In the genomic region with DNA sequence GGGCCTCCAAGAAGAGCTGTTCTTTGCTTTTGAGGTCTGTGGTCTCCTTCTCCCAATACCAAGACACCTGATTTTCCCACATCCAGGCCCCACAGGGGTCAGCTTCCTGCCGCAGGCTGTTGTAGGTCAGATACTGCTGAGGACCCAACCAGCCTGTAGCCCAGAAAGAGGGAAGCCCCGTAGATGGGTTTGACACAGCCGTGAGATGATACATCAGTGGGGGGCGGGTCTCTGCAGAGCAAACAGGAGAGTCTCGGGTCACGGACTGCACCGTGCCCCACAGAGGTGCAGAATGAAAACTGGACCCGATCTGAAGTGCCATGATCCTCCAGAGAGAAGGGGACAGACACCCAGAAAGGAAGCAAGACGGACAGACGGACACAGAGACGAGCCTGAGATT, we compare ENCODE assay signal across 16 mouse cellular contexts. TPM values are rescaled to one million over a fixed set of nuclear protein-coding genes. Genes with fewer than 3 reads are reported as not detected.
A peak's percentile ranks its signal among the peaks of the same experiment; 100 is the strongest.
DNase-seq lines count a peak whose midpoint lies in the region; ATAC-seq and TF ChIP-seq lines count a peak whose summit lies in the region.
"Had no signal": no experiment of that assay in that cellular context is flagged by ENCODE, and none has a peak within 500 bp of the region (broad histone marks: within the 10 kb centered on the region; RNA-seq: fewer than 3 reads in every experiment).

No protein-coding gene starts in this region.

- no peak overlapping the region for H3ac ChIP-seq in myocyte (ENCODE audit: control insufficient read depth, insufficient read length)

- H3K79me2 ChIP-seq in liver, adult 2 months (ENCODE audit: control insufficient read depth, insufficient read depth, low read length), result no peaks in the 10 kb centered on the region
- H3K79me2 ChIP-seq in myocyte (ENCODE audit: control insufficient read depth, insufficient read depth), result no peaks in the 10 kb centered on the region

- no peaks in the 10 kb centered on the region for H3K27me3 ChIP-seq in heart, embryonic 15.5 days
- H3K27me3 ChIP-seq in liver, adult 2 months (ENCODE audit: control insufficient read depth, insufficient read depth, low read length), result no peaks in the 10 kb centered on the region
- H3K27me3 ChIP-seq in embryonic facial prominence, embryonic 15.5 days, result no peaks in the 10 kb centered on the region
- no peaks in the 10 kb centered on the region for H3K27me3 ChIP-seq in myocyte (ENCODE audit: control insufficient read depth, insufficient read depth, insufficient read length)
- no peaks in the 10 kb centered on the region for H3K27me3 ChIP-seq in cerebellum, adult 2 months (ENCODE audit: control insufficient read depth, insufficient read depth, low read length)
- H3K27me3 ChIP-seq: CH12.LX; neural tube, embryonic 12.5 days had no signal

- H3K9ac ChIP-seq in heart, embryonic 15.5 days, result no peak overlapping the region
- peak overlapping the region; percentile 63 for H3K9ac ChIP-seq in liver, adult 2 months (ENCODE audit: low read depth, low read length)
- no peak overlapping the region for H3K9ac ChIP-seq in embryonic facial prominence, embryonic 15.5 days
- H3K9ac ChIP-seq: neural tube, embryonic 12.5 days had no signal

- no peak overlapping the region for H3K27ac ChIP-seq in heart, embryonic 15.5 days
- H3K27ac ChIP-seq in liver, adult 2 months (replicated peaks; ENCODE audit: insufficient read depth, low read depth, low read length), result peak overlapping the region; percentile 95
- H3K27ac ChIP-seq in embryonic facial prominence, embryonic 15.5 days (replicated peaks), result peak overlapping the region; percentile 96; the same call in 1 of the 2 replicates
- H3K27ac ChIP-seq in cerebellum, adult 2 months (ENCODE audit: insufficient read depth, low read length), result no peak overlapping the region
- H3K27ac ChIP-seq: neural tube, embryonic 12.5 days had no signal

- 73% methylated on average over 11 of the region's 11 CpGs for WGBS in heart, embryonic 15.5 days
- 16% methylated on average over 11 of the region's 11 CpGs for WGBS in liver, adult 2 months
- WGBS in embryonic facial prominence, embryonic 15.5 days, result 81% methylated on average over 11 of the region's 11 CpGs
- 86% methylated on average over 11 of the region's 11 CpGs for WGBS in cerebellum, adult 2 months

- peak overlapping the region; percentile 45; the same call in 1 of the 2 replicates for H3K4me3 ChIP-seq in heart, embryonic 15.5 days
- H3K4me3 ChIP-seq in liver, adult 2 months (ENCODE audit: insufficient read depth, low read depth, low read length), result peak overlapping the region; percentile 69
- peak overlapping the region; percentile 45 for H3K4me3 ChIP-seq in embryonic facial prominence, embryonic 15.5 days (replicated peaks)
- peak overlapping the region; percentile 22 for H3K4me3 ChIP-seq in myocyte
- H3K4me3 ChIP-seq in cerebellum, adult 2 months (replicated peaks; ENCODE audit: insufficient read depth, low read depth, low read length), result no peak overlapping the region
- H3K4me3 ChIP-seq: neural tube, embryonic 12.5 days had no signal

- no peaks in the 10 kb centered on the region for H3K36me3 ChIP-seq in heart, embryonic 15.5 days
- peaks cover 17% of the 10 kb centered on the region; the same call in 1 of the 2 replicates for H3K36me3 ChIP-seq in liver, adult 2 months (ENCODE audit: control insufficient read depth, insufficient read depth, low read length)
- peaks cover 9% of the 10 kb centered on the region; the same call in 1 of the 2 replicates for H3K36me3 ChIP-seq in embryonic facial prominence, embryonic 15.5 days
- no peaks in the 10 kb centered on the region for H3K36me3 ChIP-seq in myocyte (ENCODE audit: control insufficient read depth, insufficient read depth)
- H3K36me3 ChIP-seq: neural tube, embryonic 12.5 days had no signal

- peak overlapping the region; percentile 62 for H3K4me2 ChIP-seq in heart, embryonic 15.5 days
- peak overlapping the region; percentile 64 for H3K4me2 ChIP-seq in embryonic facial prominence, embryonic 15.5 days (replicated peaks)
- peak overlapping the region; percentile 82 for H3K4me2 ChIP-seq in myocyte (ENCODE audit: low read depth)
- H3K4me2 ChIP-seq: neural tube, embryonic 12.5 days had no signal

- TF ChIP-seq POLR2A in liver, adult 2 months (IDR thresholded peaks at IDR 0.05; ENCODE audit: extremely low read depth, insufficient read depth, low read length), result no peak
- TF ChIP-seq POLR2A in myocyte (IDR thresholded peaks at IDR 0.05; ENCODE audit: insufficient read length, low read depth), result no peak
- TF ChIP-seq POLR2A in cerebellum, adult 2 months (IDR thresholded peaks at IDR 0.05; ENCODE audit: borderline replicate concordance, insufficient read depth, low read length), result no peak

- ATAC-seq in heart, embryonic 15.5 days (replicated peaks; ENCODE audit: insufficient number of reproducible peaks, insufficient read depth, low FRiP score, low read depth), result no peak
- no peak for ATAC-seq in embryonic facial prominence, embryonic 15.5 days (ENCODE audit: insufficient number of reproducible peaks, low FRiP score, low TSS enrichment, low read depth)
- ATAC-seq: forebrain, embryonic 16.5 days had no signal

- no peaks in the 10 kb centered on the region for H3K9me3 ChIP-seq in heart, embryonic 15.5 days (replicated peaks)
- H3K9me3 ChIP-seq in embryonic facial prominence, embryonic 15.5 days (replicated peaks), result no peaks in the 10 kb centered on the region
- H3K9me3 ChIP-seq: neural tube, embryonic 12.5 days had no signal

- no peak for DNase-seq in heart, postnatal 4 days
- DNase-seq in liver, adult 2 months (ENCODE audit: extremely low read depth, low read depth, low spot score), result no peak
- DNase-seq in liver, result no peak
- no peak for DNase-seq in embryo, embryonic 10 days (ENCODE audit: low spot score)
- DNase-seq in cerebellum, adult 2 months, result no peak
- DNase-seq: right cerebral cortex, postnatal 14 days had no signal

- TF ChIP-seq CTCF in liver, adult 2 months (IDR thresholded peaks at IDR 0.05; ENCODE audit: low read depth, low read length), result no peak
- TF ChIP-seq CTCF in cerebellum, adult 2 months (IDR thresholded peaks at IDR 0.05; ENCODE audit: borderline replicate concordance, insufficient read depth, low read depth, low read length), result no peak

- H3K4me1 ChIP-seq in heart, embryonic 15.5 days (replicated peaks), result peaks cover 26% of the 10 kb centered on the region
- H3K4me1 ChIP-seq in liver, adult 2 months (ENCODE audit: control insufficient read depth, insufficient read depth, low read length), result peaks cover 14% of the 10 kb centered on the region
- peaks cover 26% of the 10 kb centered on the region for H3K4me1 ChIP-seq in embryonic facial prominence, embryonic 15.5 days
- H3K4me1 ChIP-seq in cerebellum, adult 2 months (ENCODE audit: control insufficient read depth, insufficient read depth, low read length), result peaks cover 3% of the 10 kb centered on the region; the same call in 1 of the 2 replicates

TF ChIP-seq in myocyte, 11 proteins besides CTCF, POLR2A, EP300 and RAD21 (continues in another document):
- TF ChIP-seq MAX (IDR thresholded peaks at IDR 0.05; ENCODE audit: low read depth) (no peak), TCF12 (IDR thresholded peaks at IDR 0.05; ENCODE audit: insufficient read depth, poor library complexity, severe bottlenecking) (no peak), POLR2AphosphoS2 (IDR thresholded peaks at IDR 0.05; ENCODE audit: insufficient read length, low read depth) (no peak), USF1 (IDR thresholded peaks at IDR 0.05; ENCODE audit: low read depth) (no peak)

RNA-seq across cellular contexts. Expression of gene Fcgrt, which starts 1.2 kb away (rescaled TPM):
- 52.5 and 62.7 TPM in 2 replicates for polyA plus RNA-seq in heart, embryonic 15.5 days (2015; fragmentation: Nextera tagmentation; extraction: Ambion mirVana)
- total RNA-seq in heart, postnatal 4 days (2021), result 10 to 100 TPM; 35.3 to 41.1 TPM
- total RNA-seq in liver, adult 2 months (2014; rRNA removed), result 163 and 188 TPM in 2 replicates
- polyA plus RNA-seq in liver, adult 2 months (2012; rRNA removed), result 170 and 193 TPM in 2 replicates
- polyA plus RNA-seq in embryonic facial prominence, embryonic 15.5 days (2015; fragmentation: Nextera tagmentation; extraction: Ambion mirVana), result 126 and 135 TPM in 2 replicates
- polyA plus RNA-seq in myocyte (2012; fragmentation: generic; extraction: Trizol), result 67.2 TPM
- polyA plus RNA-seq in cerebellum, adult 2 months (2012; rRNA removed), result 32.1 and 33.7 TPM in 2 replicates

RNA-seq across cellular contexts. Expression of gene Rcn3, which starts 10.4 kb away (rescaled TPM):
- polyA plus RNA-seq in heart, embryonic 15.5 days (2015; fragmentation: Nextera tagmentation; extraction: Ambion mirVana), result 223 and 285 TPM in 2 replicates
- total RNA-seq in heart, postnatal 4 days (2021), result 10 to 100 TPM; 88.0 to 90.9 TPM
- total RNA-seq in liver, adult 2 months (2014; rRNA removed), result 6.7 and 8.8 TPM in 2 replicates
- polyA plus RNA-seq in liver, adult 2 months (2012; rRNA removed), result 14.9 and 16.3 TPM in 2 replicates
- polyA plus RNA-seq in embryonic facial prominence, embryonic 15.5 days (2015; fragmentation: Nextera tagmentation; extraction: Ambion mirVana), result 520 and 531 TPM in 2 replicates
- polyA plus RNA-seq in myocyte (2012; fragmentation: generic; extraction: Trizol), result 123 TPM
- polyA plus RNA-seq in cerebellum, adult 2 months (2012; rRNA removed), result 7.6 and 8.6 TPM in 2 replicates

RNA-seq across cellular contexts. Expression of gene Rps11, which starts 21.8 kb away (rescaled TPM):
- polyA plus RNA-seq in heart, embryonic 15.5 days (2015; fragmentation: Nextera tagmentation; extraction: Ambion mirVana), result 794 and 808 TPM in 2 replicates
- total RNA-seq in heart, postnatal 4 days (2021), result 100 to 1,000 TPM; 846 to 864 TPM
- 355 and 400 TPM in 2 replicates for total RNA-seq in liver, adult 2 months (2014; rRNA removed)
- 95.1 and 111 TPM in 2 replicates for polyA plus RNA-seq in liver, adult 2 months (2012; rRNA removed)
- 1,509 and 1,523 TPM in 2 replicates for polyA plus RNA-seq in embryonic facial prominence, embryonic 15.5 days (2015; fragmentation: Nextera tagmentation; extraction: Ambion mirVana)
- polyA plus RNA-seq in myocyte (2012; fragmentation: generic; extraction: Trizol), result 2,217 TPM
- 392 and 433 TPM in 2 replicates for polyA plus RNA-seq in cerebellum, adult 2 months (2012; rRNA removed)

RNA-seq across cellular contexts. Expression of gene Rpl13a, which starts 26.1 kb away (rescaled TPM):
- polyA plus RNA-seq in heart, embryonic 15.5 days (2015; fragmentation: Nextera tagmentation; extraction: Ambion mirVana), result 697 and 762 TPM in 2 replicates
- total RNA-seq in heart, postnatal 4 days (2021), result 1,000 to 10,000 TPM; 1,039 to 1,207 TPM
- 1,440 and 1,681 TPM in 2 replicates for total RNA-seq in liver, adult 2 months (2014; rRNA removed)
- 488 and 544 TPM in 2 replicates for polyA plus RNA-seq in liver, adult 2 months (2012; rRNA removed)
- 1,369 and 1,440 TPM in 2 replicates for polyA plus RNA-seq in embryonic facial prominence, embryonic 15.5 days (2015; fragmentation: Nextera tagmentation; extraction: Ambion mirVana)
- polyA plus RNA-seq in myocyte (2012; fragmentation: generic; extraction: Trizol), result 6,110 TPM
- 1,090 and 1,228 TPM in 2 replicates for polyA plus RNA-seq in cerebellum, adult 2 months (2012; rRNA removed)

RNA-seq across cellular contexts. Expression of gene Gm45713, which starts 33.6 kb away (rescaled TPM):
- 0.22 TPM in 1 of 2 replicates, not detected in the other for polyA plus RNA-seq in heart, embryonic 15.5 days (2015; fragmentation: Nextera tagmentation; extraction: Ambion mirVana)
- total RNA-seq in heart, postnatal 4 days (2021), result not detected
- total RNA-seq in liver, adult 2 months (2014; rRNA removed), result 0.13 TPM in 1 of 2 replicates, not detected in the other
- polyA plus RNA-seq in liver, adult 2 months (2012; rRNA removed), result 0.98 TPM in 1 of 2 replicates, not detected in the other
- polyA plus RNA-seq in embryonic facial prominence, embryonic 15.5 days (2015; fragmentation: Nextera tagmentation; extraction: Ambion mirVana), result 0.12 and 0.37 TPM in 2 replicates
- polyA plus RNA-seq in myocyte (2012; fragmentation: generic; extraction: Trizol), result 3.6 TPM
- 0.16 TPM in 1 of 2 replicates, not detected in the other for polyA plus RNA-seq in cerebellum, adult 2 months (2012; rRNA removed)
- total RNA-seq: common myeloid progenitor, adult 5-6 weeks; heart, postnatal 25 days; layer of hippocampus, postnatal 25 days; megakaryocyte, adult 5-6 weeks had no signal
- polyA plus RNA-seq: forebrain, embryonic 16.5 days; neural tube, embryonic 12.5 days had no signal

Comparison
In these comparisons a context has a peak if more than half of its experiments do, and no peak if none do; other contexts are left out.
1. H3K27ac ChIP-seq: peak in liver, adult 2 months (single experiment) and embryonic facial prominence, embryonic 15.5 days (single experiment); none in heart, embryonic 15.5 days (single experiment) and cerebellum, adult 2 months (single experiment).
2. Peak in every context shown above with its lines, with median percentiles within 50 percentile points of each other: H3K4me2 ChIP-seq.